In genomic region chr1:184037802-184038201, GRCm38 (mm10) we compare ENCODE assay signal across 32 mouse cellular contexts. TPM values are rescaled to one million over a fixed set of nuclear protein-coding genes. Genes with fewer than 3 reads are reported as not detected.
DNase-seq lines count a peak whose midpoint lies in the region; ATAC-seq lines count a peak whose summit lies in the region.
"Had no signal": no experiment of that assay in that cellular context is flagged by ENCODE, and none has a peak within 500 bp of the region (broad histone marks: within the 10 kb centered on the region; RNA-seq: fewer than 3 reads in every experiment).

No protein-coding gene starts in this region.

- DNase-seq in heart, postnatal 4 days: no peak
- DNase-seq in midbrain, embryonic 11.5 days (ENCODE audit: low spot score, missing footprints): no peak
- peak; percentile 49 for DNase-seq in induced T-regulatory cell, adult 2 months (ENCODE audit: low read depth)
- DNase-seq in right cerebral cortex, postnatal 25 days: no peak
- DNase-seq: adrenal gland, postnatal 10 days; B cell, adult 2 months; cerebellum, adult 11 months; cerebellum, adult 9-10 months; cerebellum, postnatal 36 days; gastrocnemius, postnatal 14 days; heart, postnatal 36 days; kidney, adult 11 months; kidney, postnatal 14 days; layer of hippocampus, adult 9-11 months; liver, embryonic 13.5 days; lung, adult 2 months; lung, postnatal 10 days; thymus, adult 2 months had no signal

- peaks cover 28% of the 10 kb centered on the region for H3K36me3 ChIP-seq in heart, embryonic 13.5 days
- no peaks in the 10 kb centered on the region; the same call in 1 of the 2 replicates for H3K36me3 ChIP-seq in midbrain, embryonic 13.5 days
- H3K36me3 ChIP-seq in midbrain, embryonic 11.5 days (ENCODE audit: control insufficient read depth, insufficient read depth, low read length): no peaks in the 10 kb centered on the region
- H3K36me3 ChIP-seq: embryonic facial prominence, embryonic 12.5 days; hindbrain, embryonic 13.5 days; liver, embryonic 13.5 days had no signal

- H3K27me3 ChIP-seq in heart, embryonic 13.5 days (replicated peaks): no peaks in the 10 kb centered on the region
- H3K27me3 ChIP-seq in midbrain, embryonic 13.5 days: no peaks in the 10 kb centered on the region
- H3K27me3 ChIP-seq in midbrain, embryonic 11.5 days (ENCODE audit: control insufficient read depth, insufficient read depth, low read length): no peaks in the 10 kb centered on the region
- H3K27me3 ChIP-seq: embryonic facial prominence, embryonic 12.5 days; heart, embryonic 12.5 days; hindbrain, embryonic 13.5 days; limb, embryonic 15.5 days; liver, embryonic 13.5 days; Patski had no signal

- no peak for ATAC-seq in heart, embryonic 13.5 days (ENCODE audit: extremely low read depth, insufficient number of reproducible peaks, low FRiP score, low TSS enrichment)
- no peak for ATAC-seq in midbrain, embryonic 13.5 days
- ATAC-seq in midbrain, embryonic 11.5 days (ENCODE audit: low FRiP score): no peak
- ATAC-seq: forebrain, embryonic 16.5 days; inflammation-experienced regulatory T-cells, adult 6 months; Patski had no signal

- H3K9ac ChIP-seq in heart, embryonic 13.5 days: no peak overlapping the region
- no peak overlapping the region for H3K9ac ChIP-seq in midbrain, embryonic 13.5 days (replicated peaks)
- no peak overlapping the region for H3K9ac ChIP-seq in midbrain, embryonic 11.5 days (ENCODE audit: low read length)
- H3K9ac ChIP-seq: embryonic facial prominence, embryonic 12.5 days; heart, embryonic 12.5 days; hindbrain, embryonic 13.5 days; limb, embryonic 15.5 days; liver, embryonic 13.5 days had no signal

- WGBS in heart, embryonic 13.5 days: 77% methylated on average over 4 of the region's 4 CpGs
- 95% methylated on average over 4 of the region's 4 CpGs for WGBS in midbrain, embryonic 13.5 days
- 90% methylated on average over 4 of the region's 4 CpGs for WGBS in midbrain, embryonic 11.5 days

- no peaks in the 10 kb centered on the region for H3K9me3 ChIP-seq in heart, embryonic 13.5 days
- H3K9me3 ChIP-seq in midbrain, embryonic 13.5 days: no peaks in the 10 kb centered on the region
- no peaks in the 10 kb centered on the region for H3K9me3 ChIP-seq in midbrain, embryonic 11.5 days (ENCODE audit: control insufficient read depth, low read length)
- H3K9me3 ChIP-seq: embryonic facial prominence, embryonic 12.5 days; forebrain, embryonic 10.5 days; heart, embryonic 12.5 days; hindbrain, embryonic 13.5 days; limb, embryonic 10.5 days; limb, embryonic 15.5 days; liver, embryonic 13.5 days; midbrain, embryonic 10.5 days had no signal

- 0 out of 2 replicates have a peak overlapping the region, but pooled peaks have one; percentile 33 for H3K4me2 ChIP-seq in heart, embryonic 13.5 days
- 0 out of 2 replicates have a peak overlapping the region, but pooled peaks have one; percentile 4 for H3K4me2 ChIP-seq in midbrain, embryonic 13.5 days (replicated peaks)
- H3K4me2 ChIP-seq in midbrain, embryonic 11.5 days: no peak overlapping the region
- H3K4me2 ChIP-seq: embryonic facial prominence, embryonic 12.5 days; hindbrain, embryonic 13.5 days; liver, embryonic 13.5 days had no signal

- no peak overlapping the region for H3K27ac ChIP-seq in heart, embryonic 13.5 days (replicated peaks)
- H3K27ac ChIP-seq in midbrain, embryonic 13.5 days: no peak overlapping the region
- H3K27ac ChIP-seq in midbrain, embryonic 11.5 days (ENCODE audit: low read depth, low read length): no peak overlapping the region
- H3K27ac ChIP-seq: embryonic facial prominence, embryonic 12.5 days; forebrain, embryonic 10.5 days; hindbrain, embryonic 13.5 days; limb, embryonic 10.5 days; limb, embryonic 15.5 days; liver, embryonic 13.5 days; macrophage; midbrain, embryonic 10.5 days had no signal

- peaks cover 76% of the 10 kb centered on the region for H3K4me1 ChIP-seq in heart, embryonic 13.5 days
- H3K4me1 ChIP-seq in midbrain, embryonic 13.5 days (replicated peaks): peaks cover 49% of the 10 kb centered on the region
- peaks cover 11% of the 10 kb centered on the region for H3K4me1 ChIP-seq in midbrain, embryonic 11.5 days (ENCODE audit: control insufficient read depth, insufficient read depth, low read length)

- H3K4me3 ChIP-seq in heart, embryonic 13.5 days: no peak overlapping the region
- no peak overlapping the region for H3K4me3 ChIP-seq in midbrain, embryonic 13.5 days (replicated peaks)
- no peak overlapping the region for H3K4me3 ChIP-seq in midbrain, embryonic 11.5 days (ENCODE audit: low read depth, low read length)
- H3K4me3 ChIP-seq: embryonic facial prominence, embryonic 12.5 days; forebrain, embryonic 10.5 days; heart, embryonic 12.5 days; hindbrain, embryonic 13.5 days; limb, embryonic 10.5 days; limb, embryonic 15.5 days; liver, embryonic 13.5 days; midbrain, embryonic 10.5 days had no signal

RNA-seq across cellular contexts. Expression of gene 1700056E22Rik, which starts 3.7 kb away (rescaled TPM):
- 2.4 TPM in 2 replicates for polyA plus RNA-seq in heart, embryonic 13.5 days (2015; fragmentation: Nextera tagmentation; extraction: Ambion mirVana)
- 1 to 10 TPM; 1.8 to 2.6 TPM for total RNA-seq in heart, postnatal 4 days (2021)
- 0.94 and 1.6 TPM in 2 replicates for polyA plus RNA-seq in midbrain, embryonic 13.5 days (2015; fragmentation: Nextera tagmentation; extraction: Ambion mirVana)
- polyA plus RNA-seq in midbrain, embryonic 11.5 days (2014; fragmentation: Nextera tagmentation; extraction: Ambion mirVana): 1.4 and 2.0 TPM in 2 replicates
- total RNA-seq: granulocyte monocyte progenitor cell, adult 5-6 weeks had no signal

RNA-seq across cellular contexts. Expression of gene Dusp10, which starts 24.7 kb away (rescaled TPM):
- 12.1 and 13.2 TPM in 2 replicates for polyA plus RNA-seq in heart, embryonic 13.5 days (2015; fragmentation: Nextera tagmentation; extraction: Ambion mirVana)
- 10 to 100 TPM; 11.3 to 13.8 TPM for total RNA-seq in heart, postnatal 4 days (2021)
- polyA plus RNA-seq in midbrain, embryonic 13.5 days (2015; fragmentation: Nextera tagmentation; extraction: Ambion mirVana): 5.7 and 6.1 TPM in 2 replicates
- polyA plus RNA-seq in midbrain, embryonic 11.5 days (2014; fragmentation: Nextera tagmentation; extraction: Ambion mirVana): 9.0 and 10.4 TPM in 2 replicates
